Mouse (Mus musculus): ENCODE data around the gene Cpne4. TPM values are rescaled to one million over a fixed set of nuclear protein-coding genes. Genes with fewer than 3 reads are reported as not detected.

Gene Cpne4
- not detected for polyA plus RNA-seq (2014; fragmentation: Illumina TruSeq; extraction: RNeasy Lipid Tissue Mini Kit (QIAGEN cat#74804))

DNA sequence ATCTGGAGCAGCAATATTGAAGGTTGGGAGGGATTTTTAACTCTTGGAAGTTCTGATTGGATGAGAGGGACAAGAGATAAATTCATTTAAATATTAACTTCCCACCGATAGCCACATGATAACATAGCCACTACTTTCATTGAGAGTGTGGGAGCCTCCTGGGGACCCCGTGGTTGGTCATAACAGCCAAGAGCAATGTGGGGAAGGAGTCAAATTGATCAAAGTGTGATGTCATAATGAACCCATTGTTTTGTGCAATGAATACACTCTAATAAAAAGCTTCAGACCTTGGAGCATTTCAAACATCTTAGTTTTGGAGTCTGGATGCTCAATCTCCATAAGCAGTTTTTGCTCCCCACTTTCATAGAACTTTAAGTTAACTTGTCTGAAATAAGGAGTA, at the start of gene Cpne4:
TSS of gene Cpne4 (plus strand) at position 301 of the 400 bp plus-strand sequence.

DNA sequence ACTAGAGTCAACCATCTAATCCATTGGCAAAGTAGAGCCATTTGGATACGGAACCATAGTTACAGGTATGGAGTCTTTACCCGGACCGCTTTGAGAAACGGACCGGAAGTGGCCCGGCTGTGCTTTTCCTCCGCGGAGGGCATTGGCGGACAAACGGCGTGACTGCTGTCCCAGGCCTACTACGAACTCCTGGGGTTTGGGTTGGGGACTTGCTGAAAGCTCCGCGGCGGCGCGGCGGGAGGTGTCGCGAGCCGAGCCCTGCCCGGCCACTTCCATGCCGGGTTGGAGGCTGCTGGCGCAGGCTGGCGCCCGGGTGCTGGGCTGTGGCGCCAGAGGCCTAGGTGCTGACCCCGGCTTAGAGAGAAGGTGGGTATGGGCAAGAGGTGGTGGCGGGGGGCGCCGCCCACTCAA, 506.1 kb downstream of the Cpne4 start, which contains the start of gene Mrpl3:
TSS of gene Mrpl3 (plus strand) at position 93 of the 411 bp plus-strand sequence.

Other genes with a start within 250 kb of the Cpne4 start
- 5.4 TPM for gene Acpp, start 209.5 kb upstream of the Cpne4 start, polyA plus RNA-seq (2014; fragmentation: Illumina TruSeq; extraction: RNeasy Lipid Tissue Mini Kit (QIAGEN cat#74804))

Measured in ovary, adult 10 weeks (tissue).